Mouse (Mus musculus) hindbrain, embryonic 16.5 days (tissue): ENCODE results near the gene Pak6. TPM values are rescaled to one million over a fixed set of nuclear protein-coding genes. Genes with fewer than 3 reads are reported as not detected.

Experiments used
- ATAC-seq: fragments of 200-750 bp; cut with Nextera tagmentation; 2 replicates; pipeline ENCODE4 v1.8.0; 2017; ENCODE audit warnings: moderate TSS enrichment, moderate library complexity
- H3K27ac ChIP-seq: fragments of 300-500 bp; sonication (generic); 2 replicates; pipeline ENCODE4 v1.5.1; 2014; ENCODE audit warnings: low read depth, mild to moderate bottlenecking, control low read depth, low read length, moderate library complexity
- H3K27me3 ChIP-seq: fragments of 300-500 bp; sonication (generic); replicated peaks from 2 replicates; pipeline ENCODE4 v1.6.1; 2014; ENCODE audit warnings: low read length; ENCODE audit not compliant: control insufficient read depth, insufficient read depth
- H3K36me3 ChIP-seq: fragments of 300-500 bp; sonication (generic); 2 replicates; pipeline ENCODE4 v1.6.1; 2014; ENCODE audit warnings: mild to moderate bottlenecking, low read length, moderate library complexity, mixed read lengths; ENCODE audit not compliant: control insufficient read depth, insufficient read depth
- H3K4me1 ChIP-seq: fragments of 300-500 bp; sonication (generic); 2 replicates; pipeline ENCODE4 v1.6.1; 2014; ENCODE audit warnings: low read depth, low read length; ENCODE audit not compliant: control insufficient read depth, insufficient read depth
- H3K4me2 ChIP-seq: fragments of 300-500 bp; sonication (generic); 2 replicates; pipeline ENCODE4 v1.6.1; 2014; ENCODE audit warnings: mild to moderate bottlenecking, low read length, control low read depth, moderate library complexity
- H3K4me3 ChIP-seq: fragments of 300-500 bp; sonication (generic); 2 replicates; pipeline ENCODE4 v1.5.1; 2014; ENCODE audit warnings: mild to moderate bottlenecking, low read length, control low read depth, moderate library complexity
- H3K9ac ChIP-seq: fragments of 300-500 bp; sonication (generic); 2 replicates; pipeline ENCODE4 v1.6.1; 2014; ENCODE audit warnings: low read depth, mild to moderate bottlenecking, control low read depth, low read length, moderate library complexity
- H3K9me3 ChIP-seq: fragments of 300-500 bp; sonication (generic); 2 replicates; pipeline ENCODE4 v1.6.1; 2014; ENCODE audit warnings: mild to moderate bottlenecking, low read length, moderate library complexity; ENCODE audit not compliant: control insufficient read depth
- WGBS: fragments of 180-500 bp; shearing (Covaris S2); extraction: QIAGEN DNeasy Blood & Tissue Kit; methylation state at CpG from one replicate; pipeline ENCODE4 v1.1.7; 2014; 5-methylcytosine and 5-hydroxymethylcytosine counted together
- polyA plus RNA-seq: library from polyadenylated mRNA; unstranded; fragments of >200 nt; fragmentation: Nextera tagmentation; extraction: Ambion mirVana; gene quantifications from 2 replicates; pipeline ENCODE4 v1.2.1, GENCODE M21; 2015

Gene Pak6
- polyA plus RNA-seq, 1 experiment from 2014 or later: 45.0 TPM

DNA sequence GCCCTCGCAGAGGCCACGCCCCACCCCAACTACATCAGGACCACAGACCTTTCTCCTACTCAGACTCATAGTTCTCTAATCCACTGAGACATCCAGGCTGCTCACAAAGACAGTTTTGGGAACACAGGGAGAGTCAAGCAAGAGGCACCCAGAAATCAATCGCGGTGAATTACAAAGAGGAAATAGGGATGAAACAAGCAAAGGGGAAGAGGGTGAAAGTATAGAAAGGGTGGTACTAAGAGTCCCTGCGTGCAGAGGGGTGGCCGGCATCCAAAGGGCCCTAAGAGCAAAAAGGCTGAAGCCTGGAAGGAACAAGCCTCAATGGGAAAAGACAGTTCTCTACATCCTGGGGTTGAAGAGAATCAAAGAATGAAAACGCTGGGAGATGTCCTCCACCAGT, 81.5 kb downstream of the Pak6 start:
- no peaks in the 10 kb centered on the region for H3K36me3 ChIP-seq
- peak overlapping the region; percentile 90; the same call in 1 of the 2 replicates for H3K4me3 ChIP-seq
- no peak overlapping the region; the same call in 1 of the 2 replicates for H3K9ac ChIP-seq
- H3K4me1 ChIP-seq: peaks cover 27% of the 10 kb centered on the region
- ATAC-seq: no peak
- 10% methylated on average over 7 of the region's 7 CpGs for WGBS
- H3K4me2 ChIP-seq: peak overlapping the region; percentile 78
- H3K9me3 ChIP-seq: no peaks in the 10 kb centered on the region
- no peaks in the 10 kb centered on the region for H3K27me3 ChIP-seq
- no peak overlapping the region for H3K27ac ChIP-seq

DNA sequence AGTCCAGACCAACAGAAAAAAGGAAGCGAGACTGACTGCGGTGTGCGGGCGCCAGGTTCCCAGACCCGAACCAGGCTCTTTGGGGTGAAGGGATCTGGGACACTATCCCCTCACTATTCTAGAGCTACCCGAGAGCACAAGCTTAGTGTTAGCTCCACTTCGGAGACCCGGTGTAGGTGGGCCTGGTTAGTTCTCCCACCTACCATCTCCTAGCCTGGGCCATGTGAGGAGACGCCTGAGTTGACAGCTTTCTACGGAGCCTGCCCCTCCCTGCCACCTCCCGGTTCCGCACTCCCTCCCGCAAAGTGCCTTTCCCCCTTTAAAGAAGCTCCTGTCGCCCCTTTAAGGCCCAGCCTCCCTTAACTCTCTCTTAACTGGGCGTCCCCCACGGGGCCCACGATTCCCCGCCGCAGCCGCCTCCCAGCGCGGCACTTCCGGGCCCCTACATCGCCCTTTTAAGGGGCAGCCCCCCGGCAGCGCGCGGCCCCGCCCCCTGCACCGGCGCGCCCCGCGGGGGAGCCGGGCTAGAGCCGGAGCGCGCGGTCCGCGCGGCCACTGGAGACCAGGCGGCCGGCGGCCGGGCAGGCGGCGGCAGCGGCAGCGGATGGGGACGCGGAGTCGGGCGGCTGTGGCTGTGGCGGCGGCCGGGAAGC, 82.3 kb downstream of the Pak6 start, which contains the start of gene Inafm2:
TSS of gene Inafm2 (plus strand) at position 527 of the 653 bp plus-strand sequence.
- Histone ChIP-seq H3K27me3 (no peaks in the 10 kb centered on the region), H3K9ac (peak within 1 kb of the TSS; percentile 97), H3K4me3 (peak within 1 kb of the TSS; percentile 90), H3K4me2 (peak within 1 kb of the TSS; percentile 78), H3K9me3 (no peaks in the 10 kb centered on the region), H3K27ac (peak within 1 kb of the TSS; percentile 71), H3K4me1 (peaks cover 34% of the 10 kb centered on the region), H3K36me3 (no peaks in the 10 kb centered on the region)
- under 1% methylated on average over 51 of the region's 57 CpGs for WGBS
- ATAC-seq: peak; percentile 94

DNA sequence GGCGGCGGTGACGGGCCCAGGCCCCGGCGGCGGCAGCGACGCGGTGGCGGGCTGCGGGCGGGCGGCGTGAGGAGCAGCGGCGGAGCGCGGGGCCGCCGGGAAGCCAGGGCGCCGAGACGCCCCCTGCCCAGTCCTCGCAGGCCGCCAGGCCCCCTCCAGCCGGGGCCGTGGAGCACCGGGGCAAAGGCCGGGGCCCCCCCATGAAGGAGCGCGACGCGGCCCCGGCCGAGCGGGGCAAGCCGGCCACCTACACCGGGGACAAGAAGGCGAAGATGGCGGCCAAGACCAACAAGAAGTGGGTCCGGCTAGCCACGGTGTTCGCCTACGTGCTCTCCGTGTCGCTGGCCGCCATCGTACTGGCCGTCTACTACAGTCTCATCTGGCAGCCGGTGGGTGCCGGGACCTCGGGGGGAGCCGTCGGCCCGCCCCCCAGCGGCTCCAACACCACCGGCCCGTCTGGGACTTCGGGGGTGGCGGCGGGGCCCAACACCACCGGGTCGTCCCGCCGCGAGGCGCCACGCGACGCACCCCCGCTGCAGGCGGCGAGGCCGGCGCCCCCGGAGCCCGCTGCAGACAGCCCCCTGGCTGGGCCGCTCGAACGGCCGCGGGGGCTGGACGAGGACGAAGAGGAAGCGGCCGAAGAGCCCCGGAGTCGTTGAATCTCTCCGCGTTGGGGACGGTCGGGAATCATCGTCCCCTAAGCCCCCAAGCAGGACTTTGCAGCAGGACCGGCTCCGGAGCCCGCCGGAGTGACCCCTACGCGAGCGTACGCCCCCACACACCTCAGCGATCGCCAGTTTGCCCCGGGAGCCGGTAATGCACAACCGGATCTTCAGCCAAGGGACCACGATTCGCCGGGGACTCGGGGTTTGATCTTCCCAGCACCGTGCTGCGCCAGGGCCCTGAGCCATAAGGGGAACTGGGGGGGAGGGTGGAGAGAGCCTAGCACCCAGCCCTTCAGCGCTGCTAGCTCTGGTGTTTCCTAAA, 83.1 kb downstream of the Pak6 start:
- Histone ChIP-seq H3K9ac (peak overlapping the region; percentile 97), H3K4me1 (peaks cover 36% of the 10 kb centered on the region), H3K9me3 (no peaks in the 10 kb centered on the region), H3K36me3 (no peaks in the 10 kb centered on the region), H3K4me2 (peak overlapping the region; percentile 78), H3K27me3 (no peaks in the 10 kb centered on the region), H3K27ac (peak overlapping the region; percentile 71), H3K4me3 (peak overlapping the region; percentile 90)
- ATAC-seq: peak; percentile 53
- under 1% methylated on average over 69 of the region's 113 CpGs for WGBS

DNA sequence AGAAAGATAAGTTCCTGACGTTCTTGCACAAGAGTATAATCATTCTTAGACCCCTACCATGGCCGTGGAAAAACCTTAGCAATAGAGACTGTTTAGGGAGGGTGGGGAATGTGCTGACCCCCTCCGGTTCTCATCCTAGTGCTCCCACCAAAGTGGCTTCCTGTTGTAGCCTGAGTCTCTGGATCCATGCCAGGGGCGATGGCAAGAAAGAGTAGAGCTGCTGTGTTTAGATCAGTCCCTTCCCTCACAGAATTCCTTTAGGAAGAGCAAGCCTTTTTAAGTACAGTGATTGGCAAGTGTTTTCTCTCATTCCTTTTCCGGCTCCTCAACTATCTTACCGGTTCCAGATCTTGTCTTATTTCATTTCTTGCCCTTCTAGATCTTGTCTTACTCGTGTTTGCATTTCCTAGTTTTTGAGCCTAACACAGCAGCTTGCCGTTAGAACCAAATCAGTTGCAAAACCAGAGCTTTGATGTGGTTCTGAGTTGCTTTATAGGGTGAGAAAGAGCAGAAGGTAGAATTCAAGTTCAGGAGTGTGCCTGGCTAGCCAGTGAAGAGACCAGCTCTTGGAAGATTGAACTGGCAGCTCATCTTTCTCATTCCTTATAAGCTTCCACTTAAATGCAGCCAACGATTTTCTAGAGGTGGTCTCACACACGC, 84.3 kb downstream of the Pak6 start:
- H3K9ac ChIP-seq: peak overlapping the region; percentile 97
- no peak for ATAC-seq
- H3K27me3 ChIP-seq: no peaks in the 10 kb centered on the region
- H3K9me3 ChIP-seq: no peaks in the 10 kb centered on the region
- H3K36me3 ChIP-seq: no peaks in the 10 kb centered on the region
- peak overlapping the region; percentile 78 for H3K4me2 ChIP-seq
- 30% methylated on average over 10 of the region's 10 CpGs for WGBS
- H3K4me1 ChIP-seq: peaks cover 36% of the 10 kb centered on the region
- no peak overlapping the region for H3K27ac ChIP-seq
- H3K4me3 ChIP-seq: peak overlapping the region; percentile 90

Other genes with a start within 250 kb of the Pak6 start
- 315 and 340 TPM in 2 replicates for gene Srp14, start 183.6 kb upstream of the Pak6 start, polyA plus RNA-seq
- gene Bmf, start 113.6 kb upstream of the Pak6 start, polyA plus RNA-seq: 1.6 and 1.9 TPM in 2 replicates
- gene Bub1b, start 65.1 kb upstream of the Pak6 start, polyA plus RNA-seq: 13.8 and 16.9 TPM in 2 replicates
- 0.03 TPM in 1 of 2 replicates, not detected in the other for gene Ankrd63, start 40.7 kb downstream of the Pak6 start, polyA plus RNA-seq
- 0.88 and 1.1 TPM in 2 replicates for gene Plcb2, start 65.1 kb downstream of the Pak6 start, polyA plus RNA-seq
- gene Inafm2, start 82.5 kb downstream of the Pak6 start, polyA plus RNA-seq: 20.2 and 20.4 TPM in 2 replicates
- gene Ccdc9b, start 99.4 kb downstream of the Pak6 start, polyA plus RNA-seq: 1.0 and 1.3 TPM in 2 replicates
- not detected in 2 replicates for gene Phgr1, start 109.5 kb downstream of the Pak6 start, polyA plus RNA-seq
- 82.9 and 87.0 TPM in 2 replicates for gene Disp2, start 116.4 kb downstream of the Pak6 start, polyA plus RNA-seq
- gene Knstrn, start 150.7 kb downstream of the Pak6 start, polyA plus RNA-seq: 22.0 and 22.5 TPM in 2 replicates
- 52.2 and 56.1 TPM in 2 replicates for gene Ivd, start 198.7 kb downstream of the Pak6 start, polyA plus RNA-seq
- gene Bahd1, start 237.1 kb downstream of the Pak6 start, polyA plus RNA-seq: 6.2 and 6.5 TPM in 2 replicates